Mouse (Mus musculus) cerebellum, adult 2 months (tissue): Measurements from ENCODE around the gene Gm13275.

Source experiments
- CTCF ChIP-seq: fragments of 200-500 bp; IDR thresholded peaks from 2 replicates; pipeline ENCODE4 v1.5.1; 2011; ENCODE audit warnings: low read depth, mild to moderate bottlenecking, control low read depth, low read length, moderate library complexity, borderline replicate concordance; ENCODE audit not compliant: insufficient read depth
- POLR2A ChIP-seq: fragments of 200-500 bp; IDR thresholded peaks from 2 replicates; pipeline ENCODE4 v1.6.1; 2011; ENCODE audit warnings: low read length, control low read depth, borderline replicate concordance; ENCODE audit not compliant: insufficient read depth

DNA sequence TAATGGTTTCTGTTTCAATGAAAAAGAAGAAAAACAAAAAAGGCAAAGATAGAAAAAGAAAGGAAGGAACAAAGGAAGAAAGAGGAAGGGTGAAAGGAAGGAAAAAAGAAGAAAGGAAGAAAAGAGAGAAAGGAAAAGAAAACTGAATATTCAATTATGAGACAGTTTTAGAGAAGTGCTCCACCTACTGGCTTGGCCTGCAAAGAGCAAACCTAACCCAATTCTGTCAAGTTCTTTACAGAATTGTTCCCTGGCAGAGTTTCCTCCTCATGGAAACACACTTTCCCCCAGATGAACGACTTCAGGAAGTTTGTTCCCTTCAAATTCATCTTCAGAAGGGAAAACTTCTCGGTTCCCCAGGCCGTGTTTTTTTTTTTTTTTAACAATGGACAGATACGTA lies 28.7 kb downstream of the Gm13275 start:
- TF ChIP-seq CTCF (0 out of 2 replicates have a peak, but pooled peaks have one; percentile 18), POLR2A (no peak)
